Mouse (Mus musculus): ENCODE measurements around the gene Tctex1d4. TPM values are rescaled to one million over a fixed set of nuclear protein-coding genes. Genes with fewer than 3 reads are reported as not detected.

The Tctex1d4 gene
- total RNA-seq (2014; rRNA removed) (not detected in 2 replicates), polyA plus RNA-seq (2012; rRNA removed) (0.17 TPM in 1 of 2 replicates, not detected in the other)

DNA sequence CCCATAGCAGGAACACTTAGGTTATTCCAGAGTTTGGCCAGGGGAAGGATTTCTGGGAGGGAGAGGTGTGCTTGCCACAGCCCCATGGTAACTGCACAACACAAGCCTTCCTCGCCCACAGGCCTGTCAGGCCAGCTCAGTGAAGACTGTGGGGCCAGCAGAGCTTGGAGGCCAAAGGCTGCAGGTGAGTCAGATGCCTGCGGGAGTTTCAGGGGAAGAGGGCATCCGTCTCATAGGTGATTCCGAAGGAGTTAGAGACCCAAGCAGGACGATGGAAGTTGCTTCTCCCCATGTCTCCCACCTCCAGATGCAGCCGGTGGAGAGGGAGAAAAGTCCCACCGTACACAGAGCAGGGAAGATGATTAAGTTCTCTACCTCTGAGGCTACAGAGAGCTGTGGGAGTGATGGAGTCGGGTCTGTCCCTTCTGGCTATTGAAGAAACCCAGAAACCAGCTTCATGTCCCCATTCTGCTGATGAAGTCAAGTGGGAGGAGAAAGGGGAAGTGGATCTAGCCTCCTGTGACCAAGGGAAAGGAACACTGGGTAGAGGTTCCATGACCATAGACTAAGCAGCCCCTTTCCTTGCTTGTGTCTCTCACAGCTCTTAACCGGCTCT, at the start of gene Tctex1d4:
TSS of gene Tctex1d4 (plus strand) at position 120 of the 616 bp plus-strand sequence.
- H3K4me1 ChIP-seq (ENCODE audit: control insufficient read depth, insufficient read depth, low read length), result peaks cover 15% of the 10 kb centered on the region

DNA sequence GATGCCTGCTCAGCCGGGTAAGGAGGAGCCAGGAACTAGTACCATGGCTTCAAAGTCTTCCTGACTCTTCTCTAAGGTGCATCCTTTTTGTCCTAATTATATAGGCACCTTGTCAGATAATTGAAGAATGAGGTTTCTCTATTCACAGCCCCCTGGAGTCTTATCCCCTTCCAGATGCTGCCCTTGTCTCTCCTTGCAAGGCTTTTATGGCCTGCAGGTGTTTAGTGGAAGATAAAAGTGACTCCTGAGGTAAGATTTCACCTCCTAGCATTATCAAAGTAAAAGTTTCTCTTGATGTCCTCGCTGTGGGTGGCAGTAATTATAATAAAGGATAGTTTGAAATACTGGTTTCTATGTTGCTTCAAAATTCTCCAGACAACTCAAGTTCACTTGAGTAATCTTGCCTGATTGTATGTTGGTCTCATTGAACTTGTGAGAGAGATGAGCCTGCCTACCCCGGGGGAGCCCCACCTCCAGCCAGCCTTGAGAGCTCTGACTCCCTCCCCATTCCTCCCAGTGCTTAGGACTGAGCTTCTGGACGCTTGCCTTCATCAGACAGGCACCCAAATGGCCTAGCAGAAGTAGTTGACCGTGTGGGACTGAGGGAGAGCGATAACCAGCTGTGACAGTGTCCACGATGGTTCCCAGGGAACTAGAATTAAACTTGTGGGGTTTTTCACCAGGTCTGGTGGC, 38.5 kb upstream of the Tctex1d4 start:
- no peak for DNase-seq (ENCODE audit: extremely low read depth, low read depth, low spot score)
- H3K27me3 ChIP-seq (ENCODE audit: control insufficient read depth, insufficient read depth, low read length), result no peaks in the 10 kb centered on the region
- no peaks in the 10 kb centered on the region for H3K4me1 ChIP-seq (ENCODE audit: control insufficient read depth, insufficient read depth, low read length)
- no peak overlapping the region for H3K9ac ChIP-seq (ENCODE audit: low read depth, low read length)
- no peaks in the 10 kb centered on the region; the same call in 1 of the 2 replicates for H3K36me3 ChIP-seq (ENCODE audit: control insufficient read depth, insufficient read depth, low read length)
- TF ChIP-seq POLR2A (IDR thresholded peaks at IDR 0.05; ENCODE audit: extremely low read depth, insufficient read depth, low read length), result no peak
- no peak for TF ChIP-seq CTCF (IDR thresholded peaks at IDR 0.05; ENCODE audit: low read depth, low read length)
- 89% methylated on average over 7 of the region's 7 CpGs for WGBS
- H3K79me2 ChIP-seq (ENCODE audit: control insufficient read depth, insufficient read depth, low read length), result no peaks in the 10 kb centered on the region
- H3K4me3 ChIP-seq (ENCODE audit: insufficient read depth, low read depth, low read length), result no peak overlapping the region
- no peak overlapping the region for H3K27ac ChIP-seq (replicated peaks; ENCODE audit: insufficient read depth, low read depth, low read length)

More for the DNA sequence above, at the start of gene Tctex1d4:
- Histone ChIP-seq H3K4me3 (ENCODE audit: insufficient read depth, low read depth, low read length) (no peak within 1 kb of the TSS), H3K36me3 (ENCODE audit: control insufficient read depth, insufficient read depth, low read length) (peaks cover 42% of the 10 kb centered on the region), H3K27ac (replicated peaks; ENCODE audit: insufficient read depth, low read depth, low read length) (peak within 1 kb of the TSS; percentile 86), H3K79me2 (ENCODE audit: control insufficient read depth, insufficient read depth, low read length) (no peaks in the 10 kb centered on the region), H3K27me3 (ENCODE audit: control insufficient read depth, insufficient read depth, low read length) (no peaks in the 10 kb centered on the region), H3K9ac (ENCODE audit: low read depth, low read length) (peak within 1 kb of the TSS; percentile 27; the same call in 1 of the 2 replicates)
- 75% methylated on average over 9 of the region's 9 CpGs for WGBS
- TF ChIP-seq CTCF (IDR thresholded peaks at IDR 0.05; ENCODE audit: low read depth, low read length) (no peak), POLR2A (IDR thresholded peaks at IDR 0.05; ENCODE audit: extremely low read depth, insufficient read depth, low read length) (0 out of 2 replicates have a peak, but pooled peaks have one; percentile 40)
- DNase-seq (ENCODE audit: extremely low read depth, low read depth, low spot score), result no peak

DNA sequence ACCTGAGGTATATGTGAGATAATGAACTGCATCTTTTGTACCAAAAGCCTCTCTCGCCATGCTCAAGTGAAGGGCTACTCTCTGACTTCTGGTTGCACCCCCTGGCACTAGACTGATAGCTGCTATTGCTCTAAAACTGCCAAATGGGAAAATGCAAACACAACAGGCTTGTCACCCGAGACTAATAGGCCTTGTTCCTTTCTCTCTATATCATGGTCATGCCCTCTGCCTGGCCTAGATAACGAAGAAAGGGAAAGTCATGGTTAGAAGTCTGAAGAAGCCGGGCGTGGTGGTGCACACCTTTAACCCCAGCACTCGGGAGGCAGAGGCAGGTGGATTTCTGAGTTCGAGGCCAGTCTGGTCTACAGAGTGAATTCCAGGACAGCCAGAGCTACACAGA, 36.0 kb upstream of the Tctex1d4 start:
- no peaks in the 10 kb centered on the region; the same call in 1 of the 2 replicates for H3K36me3 ChIP-seq (ENCODE audit: control insufficient read depth, insufficient read depth, low read length)
- no peak overlapping the region for H3K9ac ChIP-seq (ENCODE audit: low read depth, low read length)
- no peaks in the 10 kb centered on the region for H3K79me2 ChIP-seq (ENCODE audit: control insufficient read depth, insufficient read depth, low read length)
- no peak overlapping the region for H3K27ac ChIP-seq (replicated peaks; ENCODE audit: insufficient read depth, low read depth, low read length)
- no peaks in the 10 kb centered on the region for H3K27me3 ChIP-seq (ENCODE audit: control insufficient read depth, insufficient read depth, low read length)
- no peak for DNase-seq (ENCODE audit: extremely low read depth, low read depth, low spot score)
- 81% methylated on average over 7 of the region's 7 CpGs for WGBS
- H3K4me3 ChIP-seq (ENCODE audit: insufficient read depth, low read depth, low read length), result no peak overlapping the region
- H3K4me1 ChIP-seq (ENCODE audit: control insufficient read depth, insufficient read depth, low read length), result peaks cover 7% of the 10 kb centered on the region
- TF ChIP-seq POLR2A (IDR thresholded peaks at IDR 0.05; ENCODE audit: extremely low read depth, insufficient read depth, low read length) (no peak), CTCF (IDR thresholded peaks at IDR 0.05; ENCODE audit: low read depth, low read length) (no peak)

DNA sequence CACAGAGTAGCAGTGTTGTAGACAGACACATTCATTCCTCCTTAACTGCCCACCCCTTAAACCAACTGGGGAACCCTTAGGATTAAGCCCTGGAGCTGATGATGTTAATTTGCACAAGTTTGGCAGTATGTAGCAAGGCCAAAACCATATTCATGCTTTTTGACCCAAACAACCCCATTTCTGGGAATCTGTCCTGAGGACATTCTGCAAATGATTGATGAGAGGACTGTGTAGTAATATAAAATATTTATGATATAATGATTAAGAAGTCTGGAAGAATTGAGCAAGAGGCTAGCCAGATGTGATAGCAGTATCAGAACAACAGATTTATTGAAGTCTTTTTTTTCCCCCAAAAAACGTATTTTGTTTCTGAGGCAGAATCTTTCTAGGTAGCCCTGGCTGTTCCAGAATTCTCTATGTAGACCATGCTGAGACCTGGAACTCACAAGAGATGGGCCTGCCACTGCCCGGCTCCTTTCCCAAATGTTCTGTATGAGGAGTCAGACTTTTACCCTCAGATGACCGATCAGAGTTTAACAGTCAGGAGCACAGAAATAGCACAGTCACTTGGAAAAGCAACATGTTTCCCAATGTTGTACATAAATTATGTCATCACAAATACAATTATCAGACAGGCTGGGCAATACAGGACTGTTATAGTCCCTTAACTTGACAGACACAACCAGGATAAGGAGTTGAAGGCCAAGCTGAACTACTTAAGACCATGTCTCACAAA, 31.8 kb upstream of the Tctex1d4 start:
- TF ChIP-seq CTCF (IDR thresholded peaks at IDR 0.05; ENCODE audit: low read depth, low read length), result no peak
- no peak for TF ChIP-seq POLR2A (IDR thresholded peaks at IDR 0.05; ENCODE audit: extremely low read depth, insufficient read depth, low read length)
- Histone ChIP-seq H3K79me2 (ENCODE audit: control insufficient read depth, insufficient read depth, low read length) (no peaks in the 10 kb centered on the region), H3K4me3 (ENCODE audit: insufficient read depth, low read depth, low read length) (no peak overlapping the region), H3K27me3 (ENCODE audit: control insufficient read depth, insufficient read depth, low read length) (no peaks in the 10 kb centered on the region), H3K4me1 (ENCODE audit: control insufficient read depth, insufficient read depth, low read length) (peaks cover 14% of the 10 kb centered on the region), H3K9ac (ENCODE audit: low read depth, low read length) (no peak overlapping the region), H3K27ac (replicated peaks; ENCODE audit: insufficient read depth, low read depth, low read length) (peak overlapping the region; percentile 68), H3K36me3 (ENCODE audit: control insufficient read depth, insufficient read depth, low read length) (no peaks in the 10 kb centered on the region)
- 31% methylated on average over 3 of the region's 3 CpGs for WGBS
- DNase-seq (ENCODE audit: extremely low read depth, low read depth, low spot score), result peak; percentile 91

DNA sequence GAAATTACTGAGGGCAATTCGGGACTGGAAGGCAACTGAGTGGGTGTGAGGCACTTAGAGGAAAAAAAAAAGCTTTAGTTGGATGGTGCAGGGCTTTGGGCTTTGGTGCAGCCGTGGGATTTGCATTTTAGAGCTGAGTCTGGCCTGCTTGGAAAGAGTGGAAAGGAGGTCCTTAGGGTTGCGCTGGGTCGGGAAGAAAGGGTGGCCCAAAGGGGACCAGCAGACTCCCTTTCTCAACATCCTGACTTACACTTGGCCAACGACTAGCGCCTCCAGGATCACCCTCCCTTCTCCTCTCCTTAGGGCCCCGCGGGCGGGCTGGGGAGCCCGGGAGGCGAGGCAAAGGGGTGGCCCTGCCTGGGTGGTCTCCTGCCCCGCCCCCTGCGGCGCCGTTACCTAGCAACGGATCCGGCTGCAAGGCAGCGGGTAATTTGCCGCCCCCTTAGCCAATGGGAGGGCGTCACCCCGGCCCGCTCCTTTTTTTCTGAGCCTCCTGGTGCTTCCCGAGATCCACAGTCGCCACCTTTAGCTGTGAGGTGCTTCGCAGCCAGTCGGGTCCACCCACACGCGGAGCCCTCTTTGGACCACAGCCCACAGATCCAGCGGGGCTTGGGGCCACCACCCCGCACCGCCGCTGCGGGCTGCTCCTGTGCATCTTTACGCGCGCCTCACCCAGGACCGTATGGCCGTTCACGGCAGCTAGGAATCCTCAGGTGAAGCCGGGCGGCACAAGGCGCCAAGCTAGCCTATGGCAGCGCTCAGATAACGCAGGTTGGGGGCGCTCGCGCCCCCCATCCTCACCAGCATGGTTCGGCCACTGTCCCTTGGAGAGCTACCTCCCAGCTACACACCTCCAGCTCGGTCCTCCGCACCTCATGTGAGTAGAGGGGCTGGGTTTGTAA, 30.8 kb upstream of the Tctex1d4 start, which contains the start of gene Ptch2:
TSS of gene Ptch2 (plus strand) at position 525 of the 902 bp plus-strand sequence.
- no peaks in the 10 kb centered on the region for H3K79me2 ChIP-seq (ENCODE audit: control insufficient read depth, insufficient read depth, low read length)
- no peaks in the 10 kb centered on the region for H3K27me3 ChIP-seq (ENCODE audit: control insufficient read depth, insufficient read depth, low read length)
- peak within 1 kb of the TSS; percentile 51 for H3K4me3 ChIP-seq (ENCODE audit: insufficient read depth, low read depth, low read length)
- no peaks in the 10 kb centered on the region for H3K36me3 ChIP-seq (ENCODE audit: control insufficient read depth, insufficient read depth, low read length)
- peak within 1 kb of the TSS; percentile 82 for H3K27ac ChIP-seq (replicated peaks; ENCODE audit: insufficient read depth, low read depth, low read length)
- H3K4me1 ChIP-seq (ENCODE audit: control insufficient read depth, insufficient read depth, low read length), result peaks cover 14% of the 10 kb centered on the region
- DNase-seq (ENCODE audit: extremely low read depth, low read depth, low spot score), result no peak
- peak within 1 kb of the TSS; percentile 70 for H3K9ac ChIP-seq (ENCODE audit: low read depth, low read length)
- WGBS, result 6% methylated on average over 50 of the region's 50 CpGs
- TF ChIP-seq POLR2A (IDR thresholded peaks at IDR 0.05; ENCODE audit: extremely low read depth, insufficient read depth, low read length), result no peak
